Mouse (Mus musculus): ENCODE data around the gene Adrb1. TPM values are rescaled to one million over a fixed set of nuclear protein-coding genes. Genes with fewer than 3 reads are reported as not detected.
A peak's percentile ranks its signal among the peaks of the same experiment; 100 is the strongest.

The Adrb1 gene
- total RNA-seq, 1 experiment from 2014 or later: 6.4 TPM

DNA sequence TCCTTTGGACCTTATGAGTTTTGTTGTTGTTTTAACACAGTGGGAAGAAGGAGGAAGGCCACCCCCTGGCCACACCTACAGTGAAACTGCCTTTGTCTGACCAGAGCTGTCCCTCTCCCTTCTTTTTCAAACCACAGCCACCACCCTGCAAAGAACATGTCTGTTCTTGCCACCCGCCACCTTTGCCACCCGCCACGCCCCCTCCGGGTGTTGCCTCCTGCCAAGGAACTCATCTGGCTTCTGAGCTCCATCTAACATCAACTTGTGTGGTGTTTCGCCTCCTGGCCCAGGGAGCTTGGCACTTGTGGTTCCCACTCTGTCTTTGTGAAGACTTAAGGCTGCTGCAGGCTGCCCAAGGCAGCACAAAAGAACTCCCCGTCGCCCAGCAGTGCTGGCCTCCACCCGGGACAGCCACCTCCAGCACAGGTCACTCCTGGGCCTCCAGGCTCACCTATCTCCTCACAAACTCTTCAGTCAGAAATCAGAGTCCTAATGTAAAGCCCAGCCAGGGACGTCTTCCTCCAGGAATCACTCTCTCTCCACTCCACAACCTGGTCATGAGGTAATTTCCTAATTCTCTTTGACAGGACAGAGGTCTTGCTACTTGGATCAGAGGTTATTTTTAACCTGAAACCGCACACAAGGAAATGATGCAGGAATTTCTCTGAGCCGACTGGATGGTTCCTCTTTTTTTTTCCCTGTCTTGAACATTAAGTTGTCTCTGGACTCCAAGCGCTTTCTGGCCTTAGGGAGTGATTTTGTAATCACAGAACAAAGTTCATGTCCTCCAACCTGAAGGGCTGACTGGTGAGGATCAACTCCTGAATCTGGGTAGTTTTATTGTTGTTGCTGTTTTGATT is 18.5 kb upstream of the Adrb1 start:
- DNase-seq: peak; percentile 37

DNA sequence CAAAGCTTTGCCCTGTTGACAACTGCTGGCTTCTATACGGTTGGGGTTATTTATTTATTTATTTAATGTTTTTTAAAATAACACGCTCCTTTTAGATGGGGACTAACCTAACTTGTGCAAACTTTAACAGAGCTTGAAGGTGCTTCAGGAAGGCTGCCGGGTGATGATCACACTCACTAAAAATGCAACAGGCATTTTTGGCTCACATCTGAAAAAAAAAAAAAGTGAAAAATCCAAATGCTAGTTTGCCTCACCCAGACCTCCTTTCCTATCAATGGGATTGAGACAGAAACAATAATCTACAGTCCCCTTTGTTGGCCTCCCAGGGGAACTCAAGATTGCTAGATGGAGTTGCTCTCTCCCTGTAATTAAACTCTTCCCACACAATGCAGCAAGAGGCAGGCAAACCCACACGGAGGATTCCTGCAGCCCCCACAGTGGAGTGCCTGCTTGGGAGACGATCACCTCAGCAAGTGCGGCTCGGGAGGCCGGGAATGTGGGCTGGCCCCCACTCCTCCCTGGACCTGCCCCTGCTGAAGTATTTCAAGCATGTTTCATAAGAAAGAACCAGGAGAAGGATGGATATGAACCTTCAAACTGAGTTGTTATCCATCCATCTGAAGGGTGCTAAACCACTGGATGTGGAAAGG is 16.8 kb upstream of the Adrb1 start:
- no peak for DNase-seq

DNA sequence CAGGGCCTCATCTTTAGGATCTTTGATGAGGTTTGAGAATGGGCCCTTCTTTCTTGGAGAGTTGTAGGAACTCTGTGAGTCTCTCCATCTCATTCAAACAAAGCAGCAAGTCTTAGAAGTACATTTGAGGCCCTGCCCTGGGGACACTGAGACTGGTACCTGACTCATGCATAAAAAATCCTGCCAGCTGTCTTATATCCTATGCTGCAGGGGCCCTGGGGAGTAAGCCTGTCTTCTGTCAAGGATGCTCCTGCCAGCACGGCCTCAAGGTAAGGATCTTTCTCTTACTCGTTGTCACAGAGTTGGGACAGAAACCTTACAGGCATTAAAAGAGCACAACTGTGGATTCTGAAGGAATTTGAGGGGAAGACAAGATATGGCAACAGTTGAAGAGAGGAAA is 13.2 kb upstream of the Adrb1 start:
- DNase-seq: no peak

DNA sequence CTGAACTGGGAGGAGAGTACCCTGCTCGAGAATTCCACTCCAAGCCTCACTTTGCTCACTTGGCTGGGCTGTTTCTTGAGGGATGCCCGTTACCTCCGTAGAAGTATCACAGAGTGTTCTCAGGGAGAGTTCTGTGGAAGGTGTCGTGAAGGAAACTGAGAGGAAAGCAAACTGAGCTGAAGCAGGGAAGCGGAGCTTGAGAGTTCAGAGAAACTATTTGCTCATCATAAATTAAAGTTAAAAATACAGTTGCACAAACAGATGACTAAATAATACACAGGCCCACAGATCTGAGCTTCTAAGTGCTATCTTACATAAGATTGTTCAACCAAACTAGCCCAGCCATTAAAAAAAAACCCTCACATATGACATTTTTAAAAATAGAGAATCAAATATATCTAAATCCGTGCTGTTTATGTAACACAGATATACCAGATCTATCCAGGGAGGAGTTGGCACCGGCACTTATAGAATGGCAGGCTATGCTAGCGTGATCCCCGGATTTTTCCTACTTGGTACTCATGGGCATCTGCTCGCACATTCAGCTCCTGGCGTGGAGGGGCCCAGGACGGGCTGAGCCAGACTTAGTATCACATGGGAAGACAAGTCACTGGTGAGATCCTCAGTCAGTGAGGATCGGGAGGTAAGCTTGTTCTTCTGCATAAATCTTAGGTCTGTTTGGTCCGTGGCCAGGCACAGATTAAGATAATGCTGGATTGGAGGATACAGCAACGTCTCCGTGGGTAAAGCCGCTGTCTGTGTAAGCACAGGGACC is 11.7 kb upstream of the Adrb1 start:
- DNase-seq: no peak

DNA sequence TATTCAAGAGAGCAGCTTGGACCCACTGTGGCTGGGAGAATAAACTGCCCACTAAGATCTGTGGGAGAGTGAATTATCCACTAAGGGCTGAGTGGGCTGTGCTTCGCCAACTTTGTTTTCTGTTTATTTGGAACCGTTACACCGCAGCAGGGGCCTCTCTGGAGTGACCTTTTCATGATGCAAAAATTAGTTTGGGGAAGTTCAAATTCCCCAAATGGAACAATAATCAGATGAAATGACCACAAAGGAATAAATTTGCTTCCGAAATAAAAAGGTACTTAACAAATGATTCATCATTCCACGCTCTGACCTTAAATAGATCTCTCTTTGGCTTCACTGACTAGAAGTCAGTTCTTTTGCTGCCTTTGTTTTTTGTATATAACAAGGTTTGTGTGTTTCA is 8.4 kb upstream of the Adrb1 start:
- DNase-seq: no peak

- DNase-seq: no peak
Observed at GRCm38 (mm10) chr19:56714661-56715170, 7.3 kb upstream of the Adrb1 start.

DNA sequence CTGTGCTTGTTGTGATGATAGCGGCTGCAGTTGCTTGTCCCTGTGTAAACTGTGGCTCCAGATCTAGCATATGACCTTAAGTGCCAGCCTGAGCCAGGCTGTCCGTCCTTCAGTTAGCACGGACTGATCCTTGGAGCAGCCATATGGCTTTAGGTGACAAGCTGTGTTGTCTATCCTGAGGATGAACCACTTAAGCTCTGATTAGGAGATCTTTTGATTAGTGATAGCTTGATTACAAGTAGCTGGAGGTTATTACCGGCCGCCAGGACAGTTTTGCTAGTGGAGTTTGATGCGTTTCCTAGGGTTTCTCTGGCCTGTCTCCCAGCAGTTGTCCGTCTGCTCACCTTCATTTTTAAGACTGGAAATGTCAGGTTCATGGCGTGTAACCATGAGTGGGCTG is 4.0 kb upstream of the Adrb1 start:
- DNase-seq: no peak

DNA sequence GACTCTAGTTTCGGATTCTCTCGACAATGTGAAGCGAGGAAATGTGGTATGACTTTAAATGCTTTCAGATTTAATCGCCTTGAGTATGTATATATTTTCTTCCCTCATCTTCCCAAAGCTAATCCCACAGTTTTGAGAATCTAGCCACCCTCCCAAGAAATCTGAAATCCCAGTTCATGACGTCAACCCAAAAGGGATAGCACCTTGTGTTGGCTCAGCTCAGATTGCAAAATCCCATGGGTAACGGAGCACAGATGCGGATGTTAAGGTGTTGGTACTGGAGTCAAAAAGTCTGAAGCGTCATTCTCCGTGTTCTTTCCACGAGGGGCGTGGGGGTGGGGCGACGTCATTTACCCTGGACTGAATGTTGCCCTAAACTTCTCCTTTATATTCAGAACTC is 1.1 kb upstream of the Adrb1 start:
- no peak for DNase-seq

DNA sequence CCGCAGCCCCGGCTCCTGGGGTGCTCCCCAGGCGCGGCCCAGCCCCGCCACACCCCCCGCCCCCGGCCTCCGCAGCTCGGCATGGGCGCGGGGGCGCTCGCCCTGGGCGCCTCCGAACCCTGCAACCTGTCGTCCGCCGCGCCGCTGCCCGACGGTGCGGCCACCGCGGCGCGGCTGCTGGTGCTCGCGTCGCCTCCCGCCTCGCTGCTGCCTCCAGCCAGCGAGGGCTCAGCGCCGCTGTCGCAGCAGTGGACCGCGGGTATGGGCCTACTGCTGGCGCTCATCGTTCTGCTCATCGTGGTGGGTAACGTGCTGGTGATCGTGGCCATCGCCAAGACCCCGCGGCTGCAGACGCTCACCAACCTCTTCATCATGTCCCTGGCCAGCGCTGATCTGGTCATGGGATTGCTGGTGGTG is 300 bp downstream of the Adrb1 start:
- no peak for DNase-seq

DNA sequence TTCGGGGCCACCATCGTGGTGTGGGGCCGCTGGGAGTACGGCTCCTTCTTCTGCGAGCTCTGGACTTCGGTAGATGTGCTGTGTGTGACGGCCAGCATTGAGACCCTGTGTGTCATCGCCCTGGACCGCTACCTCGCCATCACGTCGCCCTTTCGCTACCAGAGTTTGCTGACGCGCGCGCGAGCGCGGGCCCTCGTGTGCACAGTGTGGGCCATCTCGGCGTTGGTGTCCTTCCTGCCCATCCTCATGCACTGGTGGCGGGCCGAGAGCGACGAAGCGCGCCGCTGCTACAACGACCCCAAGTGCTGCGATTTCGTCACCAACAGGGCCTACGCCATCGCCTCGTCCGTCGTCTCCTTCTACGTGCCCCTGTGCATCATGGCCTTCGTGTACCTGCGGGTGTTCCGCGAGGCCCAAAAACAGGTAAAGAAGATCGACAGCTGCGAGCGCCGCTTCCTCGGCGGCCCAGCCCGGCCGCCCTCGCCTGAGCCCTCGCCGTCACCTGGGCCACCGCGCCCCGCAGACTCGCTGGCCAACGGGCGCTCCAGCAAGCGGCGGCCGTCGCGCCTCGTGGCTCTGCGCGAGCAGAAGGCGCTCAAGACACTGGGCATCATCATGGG is 822 bp downstream of the Adrb1 start:
- peak; percentile 21 for DNase-seq

GRCm38 (mm10) chr19:56723331-56724125 is 1.5 kb downstream of the Adrb1 start:
- DNase-seq: peak; percentile 80

- no peak for DNase-seq
Observed at GRCm38 (mm10) chr19:56724126-56724597, 2.2 kb downstream of the Adrb1 start.

DNA sequence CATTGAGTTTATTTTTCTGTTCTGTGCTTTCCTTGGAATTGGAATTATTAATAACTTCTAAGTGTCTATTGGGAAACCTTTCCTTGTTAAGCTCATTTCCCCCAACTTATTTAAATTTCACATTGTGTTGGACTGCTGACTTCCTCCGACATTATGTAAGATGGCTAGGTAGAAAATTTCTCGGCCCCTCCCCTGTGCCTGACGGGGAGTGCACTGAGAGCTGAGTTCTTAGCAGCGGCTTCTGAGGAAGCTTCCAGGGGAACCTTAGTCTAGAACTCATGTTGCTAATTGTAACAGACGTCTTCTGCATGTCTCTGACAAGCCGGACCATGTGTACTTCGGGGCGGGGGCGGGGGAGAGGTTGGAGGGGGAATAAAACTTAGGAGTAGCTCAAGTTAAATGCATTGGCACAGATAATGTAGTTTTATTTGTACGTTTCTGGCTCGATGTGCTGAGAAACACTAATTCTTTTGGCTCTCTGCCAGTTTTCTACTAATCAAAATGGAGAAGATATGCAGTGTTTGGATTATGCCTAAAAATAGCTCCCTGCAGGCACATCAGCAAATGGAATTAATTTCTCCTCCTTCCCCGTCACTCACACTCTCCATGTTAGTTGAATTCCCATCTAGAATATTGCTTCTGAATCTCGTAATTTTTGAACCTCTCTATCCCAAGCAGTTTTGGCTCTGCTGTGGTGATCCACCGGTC is 5.3 kb downstream of the Adrb1 start:
- DNase-seq: no peak

- no peak for DNase-seq
Observed at GRCm38 (mm10) chr19:56734033-56734572, 12.1 kb downstream of the Adrb1 start.

DNA sequence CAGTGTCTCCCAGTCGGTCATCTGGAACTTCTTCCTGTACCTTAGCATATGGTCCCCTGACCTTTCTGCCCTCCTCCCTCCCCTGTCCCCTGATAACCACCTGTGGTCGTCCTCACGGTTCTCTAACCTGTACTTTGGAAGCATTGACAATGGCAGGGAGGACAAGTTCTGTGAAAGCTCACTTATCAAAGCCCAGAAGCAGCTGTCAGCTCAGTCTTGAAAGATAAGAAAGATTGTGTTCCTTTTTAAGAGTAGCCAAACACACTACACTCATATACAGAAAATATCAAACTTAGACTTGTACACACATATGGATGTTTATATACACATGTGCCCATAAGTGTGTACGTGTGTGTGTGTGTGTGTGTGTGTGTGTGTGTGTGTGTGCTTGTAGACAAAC is 13.7 kb downstream of the Adrb1 start:
- no peak for DNase-seq

DNA sequence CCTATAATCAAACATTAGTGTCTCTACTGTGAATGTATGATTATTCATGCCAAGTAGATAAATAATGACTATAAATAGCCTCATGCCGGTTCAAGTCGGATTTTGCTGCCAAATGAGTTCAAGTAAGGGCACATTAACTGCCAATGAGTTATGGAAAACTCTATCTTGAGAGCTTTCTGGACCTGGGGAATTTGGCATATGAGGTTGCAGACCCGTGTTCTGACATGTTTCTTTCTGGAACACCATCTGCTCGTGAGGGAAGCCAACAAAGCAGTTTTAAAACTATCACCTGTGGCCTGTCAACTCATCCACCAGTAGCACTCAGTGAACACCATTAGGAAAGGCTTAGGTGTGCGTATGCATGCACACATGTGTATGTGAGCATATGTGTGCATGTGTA is 14.3 kb downstream of the Adrb1 start:
- DNase-seq: no peak

- no peak for DNase-seq
Observed at GRCm38 (mm10) chr19:56745061-56745460, 23.1 kb downstream of the Adrb1 start.

- no peak for DNase-seq
Observed at GRCm38 (mm10) chr19:56745528-56745927, 23.5 kb downstream of the Adrb1 start.

- no peak for DNase-seq
Observed at GRCm38 (mm10) chr19:56746618-56747017, 24.6 kb downstream of the Adrb1 start.

- DNase-seq: no peak
Observed at GRCm38 (mm10) chr19:56747878-56748277, 25.9 kb downstream of the Adrb1 start.

Data from adrenal gland, postnatal 14 days (tissue).